Mouse (Mus musculus): ENCODE measurements around the gene Purb. TPM values are rescaled to one million over a fixed set of nuclear protein-coding genes. Genes with fewer than 3 reads are reported as not detected.

Purb gene
- total RNA-seq (2021), result 10 to 100 TPM; 29.5 to 31.0 TPM
- long read RNA-seq, experiment 1, full-length matches to known transcripts, result 34 of 34 reads
- long read RNA-seq, experiment 1, partial matches to known transcripts, result 0 of 34 reads
- long read RNA-seq, experiment 1, other reads (novel, unspliced or antisense), result 0 of 34 reads
- long read RNA-seq, experiment 2, full-length matches to known transcripts, result 20 of 20 reads
- long read RNA-seq, experiment 2, partial matches to known transcripts, result 0 of 20 reads
- long read RNA-seq, experiment 2, other reads (novel, unspliced or antisense), result 0 of 20 reads

DNA sequence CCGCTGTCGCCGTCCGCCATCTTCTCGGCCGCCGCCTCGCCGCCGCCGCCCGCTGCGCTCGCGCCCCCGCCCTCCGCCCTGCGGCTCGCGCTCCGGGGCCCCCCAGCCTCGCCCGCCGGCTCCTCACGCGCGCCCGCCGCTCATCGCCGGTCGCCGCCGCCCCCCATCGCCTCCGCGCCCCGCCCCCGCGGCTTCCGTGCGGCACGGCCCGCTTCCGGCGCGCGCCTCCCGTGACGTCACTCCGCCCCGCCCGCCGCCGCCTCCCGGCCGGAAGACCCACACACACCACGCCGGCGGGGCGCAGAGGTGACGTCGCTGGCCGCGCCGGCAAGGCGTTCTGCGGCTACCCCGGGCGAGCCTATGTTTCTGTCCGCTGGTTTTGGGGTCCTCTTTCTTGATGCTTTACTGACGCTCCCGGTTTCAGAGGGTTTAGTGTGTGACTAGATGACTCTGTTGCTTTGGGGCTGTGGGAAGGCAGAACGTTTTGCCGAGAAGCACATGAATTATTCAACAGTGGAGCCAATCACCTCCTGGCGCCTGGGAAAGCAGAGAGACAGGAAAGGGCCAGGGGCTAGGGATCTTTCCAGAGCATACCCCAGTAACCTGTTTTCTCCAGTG lies at the start of gene Purb:
TSS of gene Purb (minus strand) at position 51 of the 618 bp plus-strand sequence.
- DNase-seq, result peak; percentile 91 to 94

GRCm38 (mm10) chr11:6525241-6525640 lies 49.5 kb upstream of the Purb start:
- no peak for DNase-seq

- DNase-seq, result no peak
Measured at GRCm38 (mm10) chr11:6524880-6525238, 49.1 kb upstream of the Purb start.

DNA sequence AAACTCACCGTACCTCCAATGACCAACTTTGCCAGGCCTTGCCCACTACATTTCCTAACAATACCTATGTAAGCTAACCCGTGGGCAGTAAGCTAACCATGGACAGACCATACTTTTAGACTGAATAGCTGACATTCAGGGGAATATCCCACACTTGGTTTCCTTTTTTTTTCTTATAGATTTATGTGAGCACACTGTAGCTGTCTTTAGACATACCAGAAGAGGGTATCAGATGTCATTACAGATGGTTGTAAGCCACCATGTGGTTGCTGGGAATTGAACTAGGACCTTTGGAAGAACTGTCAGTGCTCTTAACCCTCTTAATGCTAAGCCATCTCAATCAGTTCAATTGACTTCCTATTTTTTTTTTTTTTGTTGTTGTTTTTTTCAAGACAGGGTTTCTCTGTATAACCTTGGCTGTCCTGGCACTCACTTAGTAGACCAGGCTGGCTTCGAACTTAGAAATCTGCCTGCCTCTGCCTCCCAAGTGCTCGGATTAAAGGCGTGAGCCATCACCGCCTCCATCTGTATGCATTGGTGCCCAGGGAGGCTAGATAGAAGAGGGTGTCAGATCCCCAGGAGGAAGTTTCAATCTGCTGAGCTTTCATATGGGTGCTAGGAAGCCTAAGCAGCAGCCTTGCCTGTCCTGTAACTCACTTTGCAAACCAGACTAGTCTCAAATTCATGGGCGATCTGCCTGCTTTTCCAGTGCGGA lies 48.6 kb upstream of the Purb start:
- DNase-seq, result no peak

DNA sequence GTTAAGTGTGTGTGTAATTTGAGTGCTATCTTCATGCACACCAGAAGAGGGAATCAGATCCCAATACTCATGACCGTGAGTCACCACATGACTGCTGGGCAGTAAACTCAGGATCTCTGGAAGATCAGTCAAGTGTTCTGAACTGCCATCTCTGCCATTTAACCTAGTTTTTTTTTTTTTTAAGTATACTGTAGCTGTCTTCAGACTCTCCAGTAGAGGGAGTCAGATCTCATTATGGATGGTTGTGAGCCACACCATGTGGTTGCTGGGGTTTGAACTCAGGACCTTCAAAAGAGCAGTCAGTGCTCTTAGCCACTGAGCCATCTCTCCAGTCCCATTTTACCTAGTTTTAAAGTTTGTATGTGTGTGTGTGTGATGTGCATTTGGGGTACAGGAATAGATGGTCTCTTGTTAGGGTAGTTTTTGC lies 48.0 kb upstream of the Purb start:
- no peak for DNase-seq

DNA sequence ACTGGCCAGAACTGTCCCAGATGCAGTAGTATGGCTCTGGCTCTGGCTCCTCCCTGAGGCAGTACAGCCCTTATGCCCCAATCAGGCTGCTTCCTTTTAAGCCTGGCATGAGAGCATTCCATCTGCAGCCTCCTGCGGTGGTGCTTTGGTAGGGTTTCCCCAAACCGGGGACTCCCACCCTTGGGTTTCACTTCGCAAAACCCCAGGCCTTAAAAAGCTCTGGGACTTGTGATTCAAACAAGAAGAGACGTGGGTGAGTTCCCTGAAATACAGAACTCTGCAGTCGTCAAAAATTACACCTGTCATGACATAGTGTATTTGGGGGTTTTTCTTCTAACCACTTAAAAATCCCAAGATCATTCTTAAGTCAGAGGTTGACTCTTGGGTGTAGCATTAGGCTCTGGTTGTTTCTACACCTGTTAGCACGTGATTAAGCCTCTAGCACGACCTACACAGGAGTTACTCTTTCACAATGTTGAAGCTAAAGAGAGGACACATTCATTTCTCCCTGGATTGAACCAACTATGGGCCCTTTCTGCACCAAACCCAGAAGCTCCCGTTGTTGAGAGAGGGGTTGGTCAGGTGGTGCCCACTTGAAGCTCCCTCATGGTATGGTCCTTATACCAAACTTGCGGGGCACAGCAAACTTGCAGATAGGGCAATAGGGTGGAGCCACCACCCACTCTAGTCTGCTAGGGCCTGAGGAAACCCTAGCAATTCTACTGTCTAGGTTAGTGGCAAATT lies 47.2 kb upstream of the Purb start:
- peak in 1 of 2 experiments; percentile 39 for DNase-seq

DNA sequence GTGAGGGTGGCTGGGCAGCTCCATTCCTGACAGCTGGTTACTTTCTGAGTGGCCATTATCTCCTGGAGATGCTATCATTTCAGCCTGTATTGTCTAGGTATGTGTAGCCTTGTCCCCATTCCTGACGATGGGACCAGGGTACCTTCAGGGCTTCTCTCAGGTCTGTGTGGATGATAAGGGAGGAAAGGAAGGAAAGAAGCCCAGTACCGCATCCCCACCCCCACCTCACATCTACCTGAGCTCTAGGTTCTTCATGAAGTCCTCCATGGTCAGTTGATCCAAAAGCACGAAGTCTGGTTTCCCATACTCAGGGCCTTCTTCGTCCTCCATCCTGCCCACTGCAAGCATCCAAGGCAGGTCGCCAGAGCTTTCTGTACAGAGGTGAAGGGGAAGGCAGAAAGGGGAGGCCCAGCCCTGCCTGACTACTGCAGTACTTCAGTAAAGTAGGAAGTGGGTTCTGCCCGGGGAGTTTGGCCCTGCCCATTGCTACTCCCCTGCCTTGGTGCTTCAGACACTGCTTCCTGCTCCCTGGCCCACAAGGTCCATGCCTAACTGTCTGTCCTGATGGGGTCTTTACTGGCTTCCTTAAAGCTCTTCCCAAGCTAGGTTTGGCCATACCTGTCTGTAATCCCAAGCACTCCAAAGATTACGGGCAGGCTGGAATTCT lies 44.9 kb upstream of the Purb start, which contains the start of gene Myo1g:
TSS of gene Myo1g (minus strand) at position 459 of the 667 bp plus-strand sequence.
- peak in 1 of 2 experiments; percentile 63 for DNase-seq

DNA sequence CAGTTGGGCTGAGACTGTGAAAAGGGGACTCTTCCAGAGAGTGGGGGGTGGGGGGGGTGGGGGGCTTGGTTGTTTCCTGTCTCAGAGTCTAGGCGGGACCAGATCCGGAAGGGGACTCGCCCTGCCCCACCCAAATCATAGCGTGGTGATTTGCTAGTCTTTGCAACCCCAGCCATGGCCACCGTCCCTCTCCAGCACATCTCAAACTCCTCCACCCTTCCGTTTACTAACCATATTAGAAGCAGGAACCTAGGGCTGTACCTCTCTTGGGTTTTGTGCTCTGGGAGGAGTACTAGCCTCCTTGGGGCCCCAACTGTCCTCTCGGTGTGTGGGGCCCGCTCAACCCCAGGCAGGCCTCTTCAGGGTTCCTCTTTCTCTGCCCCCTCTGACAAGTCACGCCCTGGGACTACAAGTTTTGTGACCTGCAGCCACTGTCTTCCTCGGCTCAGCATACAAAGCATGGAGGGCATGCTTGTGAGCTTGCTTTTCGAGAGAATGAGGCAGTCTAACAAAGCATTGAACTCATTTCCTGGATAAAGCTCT lies 43.8 kb upstream of the Purb start:
- DNase-seq, result peak in 1 of 2 experiments; percentile 27

GRCm38 (mm10) chr11:6514837-6515236 lies 39.1 kb upstream of the Purb start:
- no peak for DNase-seq

DNA sequence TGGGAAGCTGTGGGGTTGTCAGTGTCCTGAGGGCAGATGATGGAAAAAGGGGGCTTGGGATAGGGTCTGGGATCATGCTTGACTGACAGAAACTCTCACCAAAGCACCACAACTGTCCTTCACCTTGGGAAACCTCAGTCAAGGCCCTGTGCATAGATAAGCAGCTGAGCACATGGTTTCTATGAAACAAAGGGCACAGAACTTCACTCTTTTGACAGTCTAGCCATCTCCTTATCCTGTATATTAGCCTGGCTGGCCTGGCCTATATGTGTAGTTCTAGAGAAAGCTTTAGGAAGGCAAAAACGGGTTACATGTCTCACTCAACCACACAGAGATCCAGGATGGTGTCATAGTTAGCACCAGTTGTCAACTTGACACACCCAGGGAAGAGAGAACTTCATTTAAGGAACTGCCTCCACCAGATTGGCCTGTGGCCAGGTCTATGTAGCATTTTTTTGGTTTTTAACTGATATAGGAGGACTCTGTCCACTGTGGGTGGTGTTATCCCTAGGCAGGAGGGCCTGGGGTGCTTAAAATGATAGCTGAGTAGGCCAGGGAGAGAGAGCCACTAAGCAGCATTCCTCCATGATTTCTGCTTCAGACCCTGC lies 32.7 kb upstream of the Purb start:
- DNase-seq, result no peak

GRCm38 (mm10) chr11:6506516-6506915 lies 30.8 kb upstream of the Purb start:
- no peak for DNase-seq

DNA sequence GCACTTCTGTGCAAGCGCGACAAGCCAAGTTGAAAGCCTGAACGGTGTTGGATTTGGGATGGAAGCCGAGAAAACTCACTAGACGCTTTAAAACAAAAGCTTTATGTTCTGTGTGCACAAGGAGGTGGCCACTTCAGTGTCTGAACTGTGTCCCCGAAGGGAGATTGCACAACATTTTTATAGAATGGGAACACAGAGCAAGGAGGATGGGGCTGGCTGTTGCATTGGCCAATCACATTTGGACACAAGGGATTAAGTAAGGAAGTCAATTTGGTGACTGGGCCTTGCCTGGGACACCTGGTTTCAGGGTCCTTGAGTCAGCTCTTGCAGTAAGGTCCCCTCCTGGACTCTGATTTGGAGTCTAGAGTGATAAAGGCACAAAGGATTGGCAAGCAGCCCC lies 29.0 kb upstream of the Purb start:
- no peak for DNase-seq

DNA sequence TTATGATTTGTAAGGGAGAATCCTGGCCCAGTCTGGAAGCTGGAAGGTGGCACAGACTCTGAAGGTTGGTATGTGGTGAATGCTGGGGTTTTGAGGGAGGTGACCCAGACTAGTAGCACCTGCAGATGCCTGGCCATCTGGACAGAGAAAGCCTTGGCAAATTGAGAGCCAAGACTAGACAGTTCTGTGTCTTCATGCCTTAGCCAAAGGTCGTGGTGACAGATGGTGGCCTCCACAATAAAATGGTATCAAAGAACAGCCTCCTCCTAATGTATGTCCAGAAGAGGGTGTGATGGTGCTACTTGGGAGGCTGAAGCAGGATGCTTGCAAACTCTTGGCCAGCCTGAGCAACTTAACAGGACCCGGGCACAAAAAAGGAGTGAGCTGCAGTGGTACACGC lies 28.5 kb upstream of the Purb start:
- no peak for DNase-seq

GRCm38 (mm10) chr11:6502506-6502905 lies 26.8 kb upstream of the Purb start:
- DNase-seq, result no peak

- no peak for DNase-seq
Measured at GRCm38 (mm10) chr11:6497311-6497948, 21.7 kb upstream of the Purb start.

DNA sequence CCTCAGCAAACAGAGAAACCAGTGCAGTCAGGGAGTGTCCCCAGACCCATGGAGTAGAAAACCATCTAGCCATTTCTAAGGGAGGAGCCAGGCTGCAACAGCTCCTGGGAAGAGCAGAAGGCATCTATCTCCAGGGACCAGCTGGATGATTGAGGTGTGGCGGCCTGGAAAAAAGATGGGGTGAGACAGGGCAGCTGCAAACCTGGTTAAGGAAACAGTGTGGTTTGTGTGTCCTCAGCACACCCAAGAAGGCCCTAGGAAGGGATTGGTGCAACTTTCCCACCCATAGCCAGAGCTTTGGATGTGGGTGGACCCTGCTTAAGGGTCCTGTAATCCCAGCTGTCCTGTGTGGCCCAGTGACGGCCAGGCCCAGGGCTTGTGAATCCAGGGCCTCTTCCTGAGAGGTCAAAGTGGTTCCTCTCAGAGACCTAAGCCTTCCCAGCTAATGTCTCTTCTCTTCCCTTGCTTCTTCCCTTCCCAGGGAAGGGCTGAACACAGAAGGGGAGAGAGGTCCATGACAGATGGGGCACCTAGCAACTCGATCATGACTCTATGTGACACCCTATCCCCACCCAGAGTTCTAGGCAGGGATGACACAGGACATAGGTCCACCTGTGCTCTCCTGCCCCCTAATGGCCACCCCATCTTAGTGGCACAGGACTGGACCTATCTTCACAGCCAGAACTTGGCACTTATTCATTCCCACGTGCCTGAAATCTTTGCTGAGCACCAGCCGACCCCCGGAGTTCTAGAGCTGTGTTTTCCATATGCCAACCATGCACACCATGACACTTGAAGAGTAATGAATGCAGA lies 14.2 kb upstream of the Purb start:
- peak; percentile 33 to 34 for DNase-seq

- DNase-seq, result no peak
Measured at GRCm38 (mm10) chr11:6489257-6489656, 13.5 kb upstream of the Purb start.

- DNase-seq, result no peak
Measured at GRCm38 (mm10) chr11:6488041-6488684, 12.4 kb upstream of the Purb start.

- DNase-seq, result no peak
Measured at GRCm38 (mm10) chr11:6487496-6487895, 11.8 kb upstream of the Purb start.

All from heart, adult 18-20 months (tissue).